Mouse (Mus musculus) kidney, embryonic 15.5 days (tissue): ENCODE measurements around the gene Samd4. TPM values are rescaled to one million over a fixed set of nuclear protein-coding genes. Genes with fewer than 3 reads are reported as not detected.

Source experiments
- ATAC-seq: fragments of 200-750 bp; cut with Nextera tagmentation; replicated peaks from 2 replicates; pipeline ENCODE4 v1.8.0; 2017; ENCODE audit warnings: moderate TSS enrichment; ENCODE audit not compliant: low FRiP score
- H3K27ac ChIP-seq: fragments of 300-500 bp; sonication (generic); 2 replicates; pipeline ENCODE4 v1.5.1; 2015; ENCODE audit warnings: mild to moderate bottlenecking, inconsistent platforms
- H3K27me3 ChIP-seq: fragments of 300-500 bp; sonication (generic); 2 replicates; pipeline ENCODE4 v1.6.1; 2015; ENCODE audit warnings: inconsistent platforms
- H3K36me3 ChIP-seq: fragments of 300-500 bp; sonication (generic); 2 replicates; pipeline ENCODE4 v1.6.1; 2015; ENCODE audit warnings: inconsistent platforms
- H3K4me1 ChIP-seq: fragments of 300-500 bp; sonication (generic); 2 replicates; pipeline ENCODE4 v1.6.1; 2015; ENCODE audit warnings: inconsistent platforms
- H3K4me2 ChIP-seq: fragments of 300-500 bp; sonication (generic); 2 replicates; pipeline ENCODE4 v1.6.1; 2015; ENCODE audit warnings: moderate library complexity, mild to moderate bottlenecking, inconsistent platforms
- H3K4me3 ChIP-seq: fragments of 300-500 bp; sonication (generic); replicated peaks from 2 replicates; pipeline ENCODE4 v1.5.1; 2015; ENCODE audit warnings: mild to moderate bottlenecking, inconsistent platforms
- H3K9ac ChIP-seq: fragments of 300-500 bp; sonication (generic); 2 replicates; pipeline ENCODE4 v1.6.1; 2015; ENCODE audit warnings: mild to moderate bottlenecking, inconsistent platforms
- H3K9me3 ChIP-seq: fragments of 300-500 bp; sonication (generic); replicated peaks from 2 replicates; pipeline ENCODE4 v1.6.1; 2016; ENCODE audit warnings: inconsistent platforms
- WGBS: fragments of 180-500 bp; shearing (Covaris S2); methylation state at CpG from one replicate; pipeline ENCODE4 v1.1.7; 2015; ENCODE audit warnings: mixed read lengths; 5-methylcytosine and 5-hydroxymethylcytosine counted together
- polyA plus RNA-seq: library from polyadenylated mRNA; unstranded; fragments of >200 nt; fragmentation: Nextera tagmentation; extraction: Ambion mirVana; gene quantifications from 2 replicates; pipeline ENCODE4 v1.2.1, GENCODE M21; 2015

Samd4 gene
- polyA plus RNA-seq, 1 experiment from 2014 or later: 5.2 TPM

DNA sequence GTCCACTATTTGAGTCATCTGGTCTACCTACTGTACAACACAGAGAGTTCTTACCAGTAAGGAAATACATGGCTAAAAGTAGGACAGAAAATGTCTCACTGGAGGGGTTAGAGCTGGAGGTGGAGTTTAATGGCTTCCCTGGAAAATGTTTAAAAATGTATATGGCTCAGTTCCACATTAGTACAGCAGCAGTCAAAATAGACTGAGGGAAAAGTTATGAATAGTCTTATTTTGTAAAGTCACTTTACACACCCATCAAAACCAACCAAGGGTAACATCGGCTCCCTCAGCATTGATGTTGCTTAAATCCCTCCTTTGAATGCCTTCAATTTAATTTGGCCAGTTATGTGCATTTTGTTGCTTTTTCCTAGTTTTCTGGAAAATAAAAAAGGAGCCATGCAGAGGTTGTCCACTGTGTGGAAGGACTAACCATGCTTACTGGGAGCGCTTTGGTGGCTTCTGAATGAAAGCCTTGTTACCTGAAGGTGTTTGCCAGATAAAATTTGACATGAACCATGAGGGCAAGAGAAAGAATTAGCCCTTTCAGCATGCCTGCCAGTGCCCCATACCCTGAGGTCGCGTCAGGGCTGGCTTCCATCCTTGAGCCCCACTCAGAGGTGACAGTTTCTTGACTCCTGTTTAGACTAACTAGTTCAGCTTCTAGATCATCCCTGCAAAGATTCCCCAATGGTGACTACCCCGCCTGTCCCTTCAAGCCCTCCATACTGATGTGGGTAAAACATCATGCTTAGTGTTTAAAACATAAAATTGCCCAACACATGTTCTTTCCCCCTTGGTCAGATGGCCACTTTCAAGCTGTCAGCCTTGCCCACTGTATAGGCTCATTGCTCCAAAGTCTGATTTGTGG is 169.3 kb downstream of the Samd4 start:
- Histone ChIP-seq H3K4me1 (no peaks in the 10 kb centered on the region), H3K27ac (no peak overlapping the region), H3K27me3 (no peaks in the 10 kb centered on the region), H3K36me3 (no peaks in the 10 kb centered on the region), H3K4me2 (no peak overlapping the region), H3K4me3 (no peak overlapping the region), H3K9me3 (no peaks in the 10 kb centered on the region), H3K9ac (no peak overlapping the region)
- no peak for ATAC-seq
- 90% methylated on average over 5 of the region's 5 CpGs for WGBS

DNA sequence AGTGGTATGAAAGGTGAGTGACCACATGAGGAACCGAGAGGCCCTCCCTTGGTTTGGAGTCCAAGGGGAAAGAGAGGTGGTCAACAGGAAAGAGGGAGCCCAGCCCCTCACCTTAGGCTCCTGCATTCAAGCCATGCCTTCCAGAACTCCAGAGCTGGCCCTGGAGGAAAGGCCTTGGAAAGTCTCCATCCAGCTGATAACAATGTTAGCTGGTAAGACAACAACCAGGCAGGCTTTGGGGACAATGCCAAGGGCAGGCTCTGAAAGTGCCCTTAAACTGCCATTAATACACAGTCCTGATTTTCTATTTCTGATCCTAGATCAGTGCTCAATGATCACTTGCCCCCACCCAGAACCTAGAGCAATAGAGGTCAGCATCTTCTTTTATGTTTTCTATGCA is 170.4 kb downstream of the Samd4 start:
- H3K9me3 ChIP-seq: no peaks in the 10 kb centered on the region
- H3K4me1 ChIP-seq: no peaks in the 10 kb centered on the region
- no peaks in the 10 kb centered on the region for H3K36me3 ChIP-seq
- H3K4me2 ChIP-seq: no peak overlapping the region
- no peak for ATAC-seq
- 94% methylated on average over 1 of the region's 1 CpGs for WGBS
- H3K9ac ChIP-seq: no peak overlapping the region
- H3K27me3 ChIP-seq: no peaks in the 10 kb centered on the region
- no peak overlapping the region for H3K27ac ChIP-seq
- no peak overlapping the region for H3K4me3 ChIP-seq

DNA sequence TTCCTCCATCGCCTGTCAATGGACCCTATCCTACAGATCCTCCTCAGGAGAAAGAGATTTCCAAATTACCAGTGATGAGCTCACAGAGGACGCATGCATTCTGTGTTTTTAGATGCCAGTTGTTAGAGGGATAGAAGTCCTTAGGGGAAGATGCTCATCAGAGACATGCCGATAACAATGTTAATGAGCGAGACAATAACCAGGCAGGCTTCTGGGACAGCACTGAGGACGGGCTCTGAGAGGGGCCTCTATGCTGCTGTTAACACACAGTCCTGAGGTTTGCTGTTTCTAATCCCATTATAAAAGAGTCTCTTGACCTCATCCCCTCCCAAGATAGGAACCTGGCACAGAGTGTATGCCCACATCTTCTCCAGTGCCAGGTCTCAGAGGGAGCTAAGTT is 171.2 kb downstream of the Samd4 start:
- H3K27ac ChIP-seq: no peak overlapping the region
- H3K4me3 ChIP-seq: no peak overlapping the region
- H3K36me3 ChIP-seq: no peaks in the 10 kb centered on the region
- WGBS: 86% methylated on average over 5 of the region's 5 CpGs
- no peaks in the 10 kb centered on the region for H3K27me3 ChIP-seq
- no peak overlapping the region for H3K9ac ChIP-seq
- no peak for ATAC-seq
- no peak overlapping the region for H3K4me2 ChIP-seq
- H3K4me1 ChIP-seq: no peaks in the 10 kb centered on the region
- no peaks in the 10 kb centered on the region for H3K9me3 ChIP-seq

DNA sequence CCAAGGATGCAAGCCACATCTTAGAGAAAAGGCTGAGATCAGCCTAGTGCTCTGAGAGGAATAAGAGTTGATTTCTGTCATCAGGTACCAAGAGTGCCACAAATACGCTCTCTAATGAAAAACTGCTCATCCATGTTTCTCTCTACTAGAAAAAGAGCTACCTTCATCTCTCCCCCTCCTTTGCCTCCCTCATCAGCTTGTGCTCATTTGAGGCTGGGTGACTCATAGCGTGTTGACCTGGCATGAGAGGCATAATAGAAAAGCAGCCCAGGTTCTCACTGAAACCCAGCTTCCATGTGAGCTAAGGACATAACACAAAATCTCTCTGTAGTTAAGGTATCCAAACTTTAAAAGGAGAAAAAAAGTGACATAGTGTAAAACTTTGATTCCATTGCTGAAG is 176.3 kb downstream of the Samd4 start:
- no peaks in the 10 kb centered on the region for H3K27me3 ChIP-seq
- H3K4me3 ChIP-seq: no peak overlapping the region
- no peaks in the 10 kb centered on the region for H3K36me3 ChIP-seq
- H3K27ac ChIP-seq: no peak overlapping the region
- H3K4me2 ChIP-seq: no peak overlapping the region
- H3K4me1 ChIP-seq: no peaks in the 10 kb centered on the region
- WGBS: 90% methylated on average over 2 of the region's 2 CpGs
- ATAC-seq: no peak
- no peaks in the 10 kb centered on the region for H3K9me3 ChIP-seq
- H3K9ac ChIP-seq: no peak overlapping the region

DNA sequence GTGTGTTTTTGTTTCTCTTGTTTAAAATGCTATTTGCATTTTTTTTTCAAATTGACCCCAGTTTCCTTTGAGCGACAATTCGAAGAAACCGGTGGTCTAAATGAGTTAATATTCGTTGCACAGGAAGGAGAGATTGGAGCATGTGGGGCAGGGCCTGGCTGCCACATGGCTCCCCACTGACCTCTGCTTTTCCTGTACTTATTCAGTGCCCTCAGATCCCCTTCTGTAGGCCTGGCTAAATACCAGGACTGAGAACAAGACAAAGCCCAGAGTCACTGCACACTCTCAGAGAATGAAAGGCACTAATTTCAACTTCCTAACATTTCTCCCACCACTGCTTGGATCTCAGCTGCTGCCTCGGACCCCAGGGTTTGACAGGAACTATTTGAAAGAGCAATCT is 182.4 kb downstream of the Samd4 start:
- H3K27ac ChIP-seq: no peak overlapping the region
- no peaks in the 10 kb centered on the region for H3K36me3 ChIP-seq
- no peaks in the 10 kb centered on the region for H3K27me3 ChIP-seq
- no peak for ATAC-seq
- no peak overlapping the region for H3K9ac ChIP-seq
- 44% methylated on average over 5 of the region's 5 CpGs for WGBS
- H3K9me3 ChIP-seq: no peaks in the 10 kb centered on the region
- H3K4me3 ChIP-seq: no peak overlapping the region
- no peak overlapping the region for H3K4me2 ChIP-seq
- H3K4me1 ChIP-seq: peaks cover 6% of the 10 kb centered on the region; the same call in 1 of the 2 replicates

DNA sequence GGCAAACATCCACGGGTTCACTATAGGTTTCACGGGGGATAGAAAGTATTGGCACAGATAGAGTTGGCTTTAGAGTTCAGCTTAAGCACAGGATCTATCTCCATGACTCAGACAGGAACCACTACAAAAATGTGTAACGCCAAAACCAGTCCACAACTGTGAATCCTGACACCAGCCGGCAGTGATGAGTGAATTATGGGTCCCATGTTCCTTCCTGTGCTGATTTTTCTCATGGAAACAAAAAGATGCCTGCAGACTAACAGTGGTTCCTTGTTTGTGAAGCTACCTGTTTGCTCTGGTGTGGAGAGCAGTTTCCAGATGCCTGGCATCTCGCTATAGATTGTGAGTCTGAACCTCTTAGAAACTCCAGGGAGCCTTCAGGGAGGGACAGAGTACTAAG is 184.2 kb downstream of the Samd4 start:
- 72% methylated on average over 5 of the region's 5 CpGs for WGBS
- H3K27ac ChIP-seq: no peak overlapping the region
- H3K9me3 ChIP-seq: no peaks in the 10 kb centered on the region
- ATAC-seq: no peak
- no peak overlapping the region for H3K4me3 ChIP-seq
- no peak overlapping the region for H3K9ac ChIP-seq
- peaks cover 6% of the 10 kb centered on the region; the same call in 1 of the 2 replicates for H3K4me1 ChIP-seq
- H3K4me2 ChIP-seq: no peak overlapping the region
- no peaks in the 10 kb centered on the region for H3K36me3 ChIP-seq
- H3K27me3 ChIP-seq: no peaks in the 10 kb centered on the region

DNA sequence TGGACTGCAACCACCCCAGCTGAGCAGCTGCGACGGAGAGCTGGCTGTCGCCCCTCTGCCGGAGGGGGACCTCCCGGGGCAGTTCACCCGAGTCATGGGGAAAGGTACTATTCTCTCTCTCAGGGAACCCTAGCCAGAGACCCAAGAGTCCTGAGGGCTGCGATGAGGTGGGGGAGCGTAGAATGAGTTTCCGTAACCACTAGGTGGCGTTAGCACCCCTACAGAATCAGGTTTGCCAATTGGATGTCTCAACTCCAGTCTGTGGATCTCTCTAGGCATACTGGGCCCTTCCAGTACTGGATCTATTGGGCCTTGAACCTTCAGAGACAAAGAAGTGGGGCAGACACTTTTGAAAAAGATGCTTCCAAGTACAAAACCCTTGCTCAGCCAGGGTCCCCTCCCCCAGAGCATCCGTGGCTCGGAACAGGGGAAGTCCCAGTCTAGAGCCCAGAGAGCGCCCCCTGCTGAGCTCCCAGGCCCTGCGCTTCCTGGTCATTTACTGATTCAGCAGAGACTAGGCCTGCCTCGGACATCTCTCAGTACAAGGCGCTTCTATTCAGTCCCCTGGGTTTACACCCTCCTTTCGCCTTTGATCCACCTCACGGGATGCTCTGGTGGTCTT is 191.5 kb downstream of the Samd4 start:
- no peaks in the 10 kb centered on the region for H3K9me3 ChIP-seq
- ATAC-seq: no peak
- no peaks in the 10 kb centered on the region for H3K27me3 ChIP-seq
- H3K4me3 ChIP-seq: no peak overlapping the region
- H3K4me2 ChIP-seq: no peak overlapping the region
- H3K36me3 ChIP-seq: no peaks in the 10 kb centered on the region
- whole genome bisulfite sequencing: 75% methylated on average over 18 of the region's 18 CpGs
- H3K9ac ChIP-seq: no peak overlapping the region
- H3K4me1 ChIP-seq: no peaks in the 10 kb centered on the region
- no peak overlapping the region for H3K27ac ChIP-seq

DNA sequence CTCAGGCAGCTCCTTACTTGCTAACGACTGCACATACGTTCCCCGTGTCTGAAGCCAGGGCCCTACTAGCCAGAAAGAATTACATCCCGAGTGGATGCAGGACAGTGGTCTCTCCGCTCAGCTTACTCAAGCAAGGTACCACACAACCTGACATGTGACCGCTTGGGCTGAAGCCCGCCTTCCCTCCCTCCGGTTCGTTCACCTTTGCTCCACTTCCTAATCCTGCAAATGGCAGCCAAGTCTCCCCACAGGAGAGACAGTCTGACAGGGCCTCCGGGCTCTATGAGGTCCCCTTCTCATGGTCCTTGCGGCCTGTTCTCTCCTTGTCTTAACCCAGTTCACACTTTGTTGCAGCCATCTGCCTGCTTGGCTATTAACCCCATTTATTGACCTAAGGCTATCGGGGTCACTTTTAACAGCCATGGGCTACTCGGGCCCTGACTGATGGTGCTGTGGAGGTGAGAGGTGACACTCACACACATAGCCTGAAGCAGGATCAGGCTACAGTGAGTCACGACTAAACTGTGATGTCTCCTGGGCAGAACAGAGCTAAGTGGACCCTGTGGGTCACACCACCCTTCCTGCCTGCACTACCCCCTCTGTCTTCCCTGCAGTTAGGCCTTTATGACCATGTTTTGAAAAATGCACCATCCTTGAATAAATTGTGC is 192.5 kb downstream of the Samd4 start:
- Histone ChIP-seq H3K36me3 (no peaks in the 10 kb centered on the region), H3K27me3 (no peaks in the 10 kb centered on the region), H3K9me3 (no peaks in the 10 kb centered on the region), H3K4me3 (no peak overlapping the region), H3K4me2 (no peak overlapping the region), H3K9ac (no peak overlapping the region), H3K4me1 (no peaks in the 10 kb centered on the region), H3K27ac (no peak overlapping the region)
- 57% methylated on average over 14 of the region's 14 CpGs for WGBS
- no peak for ATAC-seq

DNA sequence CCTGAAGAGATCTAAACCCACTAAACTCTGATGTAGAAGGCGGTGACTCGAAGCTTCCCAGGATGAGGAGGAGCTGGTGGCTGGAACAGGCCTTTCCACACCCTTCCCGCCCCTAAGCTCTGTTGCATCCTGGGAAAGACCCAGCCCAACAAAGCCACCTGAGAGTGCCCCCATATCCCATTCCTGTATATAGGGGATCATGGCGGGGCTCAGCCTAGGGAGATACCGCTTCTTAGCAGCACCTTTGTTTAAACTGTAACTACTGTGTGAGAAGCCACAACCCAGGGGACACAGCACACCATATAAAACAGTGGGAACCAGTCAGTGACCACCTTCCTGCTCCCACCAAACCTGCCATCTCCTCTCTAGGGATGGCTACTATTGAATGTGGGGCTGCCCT is 193.2 kb downstream of the Samd4 start:
- H3K36me3 ChIP-seq: no peaks in the 10 kb centered on the region
- no peaks in the 10 kb centered on the region for H3K4me1 ChIP-seq
- no peak overlapping the region for H3K9ac ChIP-seq
- ATAC-seq: no peak
- no peak overlapping the region for H3K27ac ChIP-seq
- H3K9me3 ChIP-seq: no peaks in the 10 kb centered on the region
- no peak overlapping the region for H3K4me3 ChIP-seq
- H3K27me3 ChIP-seq: no peaks in the 10 kb centered on the region
- H3K4me2 ChIP-seq: no peak overlapping the region
- WGBS: 90% methylated on average over 5 of the region's 5 CpGs

DNA sequence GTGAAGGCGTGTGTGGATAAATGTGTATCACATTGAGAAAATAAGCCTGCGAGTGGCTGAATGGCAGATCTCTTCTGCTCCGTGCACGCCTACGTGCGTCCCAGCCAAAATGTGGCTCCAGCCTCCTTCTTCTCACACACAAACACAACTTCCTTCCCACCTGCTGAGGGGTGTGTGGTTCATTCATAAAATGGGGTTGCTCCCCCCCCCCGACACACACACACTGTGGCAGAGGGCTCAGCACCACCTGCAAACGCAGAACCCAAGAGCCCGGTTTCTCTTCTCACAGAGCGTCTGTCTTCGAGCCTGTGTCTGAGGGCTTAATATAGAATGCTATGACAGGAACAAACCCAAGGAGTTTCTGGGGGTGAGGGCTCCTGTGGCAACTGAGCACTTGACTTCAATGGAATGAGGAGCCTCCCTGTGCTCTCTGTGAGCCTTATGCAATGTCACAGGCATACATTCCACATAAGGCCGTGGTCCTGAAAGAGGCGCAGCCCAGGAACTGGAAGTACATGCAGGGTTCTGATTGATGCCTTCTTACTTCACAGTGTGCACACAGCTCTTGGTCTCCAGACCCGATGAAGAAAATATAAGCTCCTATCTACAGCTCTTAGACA is 194.4 kb downstream of the Samd4 start:
- no peaks in the 10 kb centered on the region for H3K36me3 ChIP-seq
- no peak for ATAC-seq
- H3K9ac ChIP-seq: no peak overlapping the region
- H3K4me2 ChIP-seq: no peak overlapping the region
- H3K27ac ChIP-seq: no peak overlapping the region
- no peaks in the 10 kb centered on the region for H3K27me3 ChIP-seq
- H3K4me3 ChIP-seq: no peak overlapping the region
- H3K9me3 ChIP-seq: no peaks in the 10 kb centered on the region
- H3K4me1 ChIP-seq: no peaks in the 10 kb centered on the region
- WGBS: 93% methylated on average over 14 of the region's 14 CpGs

DNA sequence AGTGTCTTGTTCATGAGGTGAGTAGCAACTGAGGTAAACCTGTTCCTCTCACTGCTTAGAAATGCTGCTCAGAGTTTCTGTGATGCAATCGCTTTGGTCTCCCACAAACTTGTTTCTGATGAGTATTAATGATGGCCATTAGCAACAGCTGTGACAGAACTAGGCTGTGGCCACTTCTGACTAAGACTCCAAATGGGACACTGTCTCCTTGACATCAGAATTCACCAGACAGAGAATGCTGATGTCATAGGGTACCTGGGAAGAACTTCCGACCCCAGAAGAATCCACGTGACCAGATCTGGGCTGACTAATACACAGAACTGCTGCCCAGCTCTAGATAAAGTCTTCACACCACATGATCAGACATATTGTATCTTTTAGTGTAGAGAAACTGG is 194.9 kb downstream of the Samd4 start:
- WGBS: 86% methylated on average over 3 of the region's 3 CpGs

DNA sequence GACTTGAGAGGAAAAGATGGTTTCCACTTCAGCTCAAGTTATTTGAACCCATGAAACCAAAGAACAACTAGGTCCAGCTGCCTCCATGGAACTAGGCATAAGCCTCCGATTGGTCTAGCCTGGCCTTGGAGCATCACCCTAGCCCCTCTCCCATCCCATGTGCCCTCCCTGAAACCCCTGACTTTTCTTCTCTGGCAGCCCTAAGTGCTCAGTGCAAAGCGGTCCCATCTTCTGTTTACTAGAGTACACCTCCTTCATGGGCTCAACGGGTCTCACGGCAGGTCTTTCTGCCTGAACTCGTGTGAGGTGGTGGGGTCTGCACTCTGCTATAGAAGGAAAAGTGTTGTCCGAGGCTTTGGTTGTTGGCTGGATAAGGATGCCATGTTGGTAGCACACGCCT is 197.3 kb downstream of the Samd4 start:
- no peak overlapping the region for H3K4me3 ChIP-seq
- WGBS: 92% methylated on average over 7 of the region's 7 CpGs
- no peak overlapping the region for H3K27ac ChIP-seq
- no peaks in the 10 kb centered on the region for H3K27me3 ChIP-seq
- H3K9me3 ChIP-seq: no peaks in the 10 kb centered on the region
- no peak for ATAC-seq
- H3K4me1 ChIP-seq: 0 out of 2 replicates have a peak, but pooled peaks cover 4% of the 10 kb centered on the region
- H3K9ac ChIP-seq: no peak overlapping the region
- no peaks in the 10 kb centered on the region for H3K36me3 ChIP-seq
- no peak overlapping the region for H3K4me2 ChIP-seq

More for the DNA sequence above, 194.9 kb downstream of the Samd4 start:
- Histone ChIP-seq H3K27ac (no peak overlapping the region), H3K4me1 (no peaks in the 10 kb centered on the region), H3K9me3 (no peaks in the 10 kb centered on the region), H3K4me3 (no peak overlapping the region), H3K27me3 (no peaks in the 10 kb centered on the region), H3K4me2 (no peak overlapping the region), H3K9ac (no peak overlapping the region), H3K36me3 (no peaks in the 10 kb centered on the region)
- no peak for ATAC-seq
